Mouse (Mus musculus): ENCODE measurements at regions not wholly inside any gene's neighbourhood (a gene's known extent, or its start where the extent isn't known, plus 50 kb on each side); places are given as distances from the start of the nearest gene placed in this dataset.

DNA sequence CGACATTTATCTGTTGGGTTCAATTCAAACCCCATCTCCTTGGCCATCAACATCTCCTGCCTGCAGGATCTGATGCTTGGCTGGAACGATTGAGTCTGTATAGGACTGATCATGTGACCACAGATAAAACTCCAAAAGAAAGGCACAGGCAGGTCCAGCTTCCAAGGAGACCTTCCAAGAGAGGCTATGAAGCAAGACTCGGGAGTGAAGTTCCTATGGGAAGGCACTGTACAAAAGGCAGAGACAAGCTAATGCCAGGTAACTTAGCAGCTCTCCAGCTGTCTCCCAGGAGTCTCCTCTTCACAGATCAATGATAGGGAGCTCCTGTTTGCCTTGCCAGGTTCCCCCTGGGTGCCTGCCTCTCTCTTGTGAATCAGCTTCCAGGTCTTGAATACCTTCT, 528.2 kb upstream of the Adamts16 start:
- intact Hi-C loops (cut with DNase I): no loop called here
- DNase-seq: no peak

DNA sequence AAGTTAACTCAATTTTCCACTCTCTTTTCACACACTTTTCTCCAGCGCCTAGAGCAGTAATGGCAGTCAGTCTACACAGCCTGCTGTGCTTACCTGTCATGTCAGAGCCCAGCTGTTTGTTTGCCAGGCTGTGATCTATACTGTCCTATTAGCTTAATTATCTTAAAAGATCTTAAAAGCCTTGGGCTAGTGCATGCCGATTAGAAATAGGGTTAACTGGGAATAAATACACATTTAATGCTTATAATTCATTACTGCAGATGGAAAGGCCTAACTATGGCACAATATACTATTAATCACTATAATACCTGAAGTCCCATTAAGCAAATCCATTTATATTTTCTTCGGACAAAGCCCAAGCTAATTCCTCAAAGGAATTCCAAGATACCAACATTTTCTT, 523.6 kb upstream of the Adamts16 start:
- intact Hi-C loops (cut with DNase I): no loop called here
- no peak for DNase-seq

DNA sequence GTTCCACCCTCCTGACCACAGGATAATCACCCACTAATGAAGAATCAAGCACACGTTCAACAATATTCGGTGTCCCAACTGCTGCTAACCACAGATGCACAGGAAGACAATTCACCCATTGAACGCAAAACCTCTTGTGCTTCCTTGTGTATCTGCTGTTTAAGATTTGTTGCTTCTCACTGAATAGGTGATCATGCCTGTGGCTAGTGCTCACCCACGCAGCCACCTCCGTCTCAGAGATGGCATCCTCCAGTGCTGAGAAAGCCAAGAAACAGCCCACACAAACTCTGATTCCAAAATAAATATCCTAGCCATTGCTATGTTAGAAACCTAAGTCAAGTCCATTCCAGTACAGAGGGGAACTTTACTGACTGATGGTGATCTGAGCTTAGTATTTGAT, 520.7 kb upstream of the Adamts16 start:
- intact Hi-C loops (cut with DNase I): no loop called here
- DNase-seq: no peak

GRCm38 (mm10) chr13:71359112-71359511, 517.5 kb upstream of the Adamts16 start:
- no peak for DNase-seq
- intact Hi-C loops (cut with DNase I): no loop called here

GRCm38 (mm10) chr13:71350787-71351186, 509.2 kb upstream of the Adamts16 start:
- intact Hi-C loops (cut with DNase I): no loop called here
- no peak for DNase-seq

- no peak for DNase-seq
- intact Hi-C loops (cut with DNase I): no loop called here
Measured at GRCm38 (mm10) chr13:71342921-71343320, 501.3 kb upstream of the Adamts16 start.

GRCm38 (mm10) chr13:71338700-71339099, 497.1 kb upstream of the Adamts16 start:
- intact Hi-C loops (cut with DNase I): no loop called here
- DNase-seq: no peak

DNA sequence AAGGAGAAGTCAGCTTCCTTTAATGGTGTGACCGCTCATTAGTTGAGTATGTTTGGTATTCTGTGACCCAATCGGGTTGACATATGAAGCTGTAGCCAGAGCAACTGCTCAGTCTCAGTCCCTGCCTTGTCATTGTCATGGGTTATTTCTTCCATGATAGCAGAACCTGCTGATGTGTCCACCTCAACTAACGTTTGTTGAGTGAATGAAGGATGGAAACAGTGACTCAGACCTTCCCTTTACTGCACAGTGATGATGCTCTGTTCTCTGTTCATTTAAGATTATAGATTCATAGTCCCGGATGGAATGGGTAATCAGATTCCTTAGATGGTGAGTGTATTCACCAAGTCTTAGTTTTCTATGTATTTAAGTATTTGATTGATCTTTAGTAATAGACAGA, 493.3 kb upstream of the Adamts16 start:
- intact Hi-C loops (cut with DNase I): no loop called here
- no peak for DNase-seq

GRCm38 (mm10) chr13:71333146-71333545, 491.5 kb upstream of the Adamts16 start:
- intact Hi-C loops (cut with DNase I): no loop called here
- DNase-seq: no peak

DNA sequence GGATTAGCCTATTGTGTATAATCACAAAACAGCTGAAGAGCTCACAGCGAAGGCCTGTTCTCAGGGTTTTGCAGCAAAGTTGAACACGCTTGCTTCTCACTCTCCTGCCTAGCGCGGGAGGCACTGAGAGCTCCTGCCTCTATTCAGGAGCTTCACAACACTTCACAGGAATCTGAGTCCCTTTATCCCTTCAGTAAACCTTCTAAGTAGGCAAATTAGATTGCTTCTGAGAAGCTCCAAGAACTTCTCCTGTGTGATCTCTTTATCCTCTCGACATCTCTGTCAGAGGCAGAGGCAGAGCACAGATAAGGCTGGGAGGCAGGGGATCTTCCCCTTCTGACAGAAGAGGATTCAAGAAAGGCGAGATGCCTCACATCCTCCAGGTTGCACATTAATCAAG, 488.7 kb upstream of the Adamts16 start:
- no peak for DNase-seq
- intact Hi-C loops (cut with DNase I): no loop called here

DNA sequence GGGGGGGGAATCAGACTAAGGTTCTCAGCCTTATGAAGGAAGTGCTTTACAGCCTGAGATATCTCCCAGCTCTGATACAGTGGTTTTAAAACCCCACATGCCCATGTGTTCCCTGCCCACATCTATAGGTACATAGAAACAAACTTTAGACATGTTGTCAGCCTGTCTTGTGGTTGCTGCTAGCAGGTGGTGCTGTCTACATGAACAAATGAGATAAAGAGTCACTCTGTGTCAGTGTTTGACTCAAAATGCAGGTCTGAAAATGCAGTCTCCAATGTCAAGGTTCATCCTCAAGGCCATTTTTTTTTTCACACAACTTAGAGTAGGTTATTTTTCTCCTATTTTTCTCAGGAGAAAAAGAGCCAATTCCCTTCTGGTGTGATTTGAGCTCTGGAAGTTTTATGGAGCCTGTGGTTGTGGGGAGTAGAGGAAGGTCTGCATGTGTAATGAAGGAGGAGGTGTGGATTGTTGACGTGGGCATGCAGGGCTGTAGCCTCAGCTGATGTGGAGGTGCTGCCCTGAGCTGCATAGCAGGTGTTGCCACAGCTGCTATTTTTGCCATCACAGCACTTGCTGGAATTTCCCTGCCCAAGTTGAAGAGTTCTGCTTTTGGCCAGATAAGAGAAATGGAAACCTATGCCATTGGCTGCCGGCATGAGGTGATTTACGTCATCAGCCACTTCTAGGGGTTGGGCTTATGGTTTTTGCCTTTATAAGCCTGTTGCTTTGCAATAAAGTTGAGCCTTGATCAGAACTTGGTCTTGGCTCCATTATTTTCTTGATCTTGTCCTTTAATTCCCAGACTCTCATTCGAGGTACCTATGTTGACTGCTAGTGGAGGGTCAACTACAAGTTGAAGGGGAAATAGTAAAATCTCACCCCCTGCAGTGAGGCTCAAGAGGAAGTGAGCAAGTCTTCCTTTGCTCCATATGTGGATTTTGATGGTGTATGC, 486.5 kb upstream of the Adamts16 start:
- no peak for DNase-seq
- intact Hi-C loops (cut with DNase I): no loop called here

- DNase-seq: no peak
- intact Hi-C loops (cut with DNase I): no loop called here
Measured at GRCm38 (mm10) chr13:71320489-71320888, 478.9 kb upstream of the Adamts16 start.

DNA sequence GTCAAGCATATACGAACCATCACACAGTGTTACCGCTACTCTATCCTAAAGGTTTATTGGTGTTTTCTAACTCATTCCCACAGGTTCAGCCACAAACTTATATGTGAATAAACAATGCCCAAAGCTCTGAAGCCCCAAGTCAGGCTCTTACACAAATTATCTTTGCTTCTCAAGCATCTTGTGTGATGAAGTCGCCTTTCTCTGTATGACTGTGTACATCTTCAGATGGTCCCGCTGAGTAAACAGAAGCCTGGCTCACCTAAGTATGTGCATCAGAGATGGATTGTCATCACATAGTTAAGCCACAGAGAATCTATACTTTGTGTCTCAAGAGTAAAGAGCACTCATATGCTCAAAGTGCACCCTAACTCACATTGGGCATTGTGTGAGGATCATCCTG, 462.3 kb upstream of the Adamts16 start:
- intact Hi-C loops (cut with DNase I): no loop called here
- DNase-seq: no peak

GRCm38 (mm10) chr13:71275991-71276390, 434.4 kb upstream of the Adamts16 start:
- intact Hi-C loops (cut with DNase I): no loop called here

DNA sequence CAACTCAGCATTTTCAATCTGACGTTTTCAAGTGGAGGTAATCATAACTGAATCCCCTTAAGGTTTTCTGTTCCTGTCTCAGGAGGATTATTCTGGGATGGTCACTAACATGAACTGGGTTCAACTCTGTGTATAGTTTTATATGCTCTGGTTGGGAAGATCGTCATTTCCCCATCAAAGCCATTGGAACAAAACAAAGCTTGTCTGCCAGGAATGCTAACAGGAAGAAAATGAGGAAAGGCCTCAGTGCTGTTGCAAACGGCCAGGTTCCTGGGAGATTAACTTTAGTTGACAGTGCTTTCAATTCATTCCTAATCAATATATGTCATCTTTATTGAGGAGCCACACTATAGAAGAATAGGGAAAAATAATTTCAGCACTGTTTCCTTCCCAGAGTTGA, 432.5 kb upstream of the Adamts16 start:
- intact Hi-C loops (cut with DNase I): no loop called here
- no peak for DNase-seq

More at GRCm38 (mm10) chr13:71275991-71276390, 434.4 kb upstream of the Adamts16 start:
- DNase-seq: no peak

- DNase-seq: no peak
- intact Hi-C loops (cut with DNase I): no loop called here
Measured at GRCm38 (mm10) chr13:71273485-71273884, 431.9 kb upstream of the Adamts16 start.

- DNase-seq: no peak
- intact Hi-C loops (cut with DNase I): no loop called here
Measured at GRCm38 (mm10) chr13:71273067-71273466, 431.5 kb upstream of the Adamts16 start.

DNA sequence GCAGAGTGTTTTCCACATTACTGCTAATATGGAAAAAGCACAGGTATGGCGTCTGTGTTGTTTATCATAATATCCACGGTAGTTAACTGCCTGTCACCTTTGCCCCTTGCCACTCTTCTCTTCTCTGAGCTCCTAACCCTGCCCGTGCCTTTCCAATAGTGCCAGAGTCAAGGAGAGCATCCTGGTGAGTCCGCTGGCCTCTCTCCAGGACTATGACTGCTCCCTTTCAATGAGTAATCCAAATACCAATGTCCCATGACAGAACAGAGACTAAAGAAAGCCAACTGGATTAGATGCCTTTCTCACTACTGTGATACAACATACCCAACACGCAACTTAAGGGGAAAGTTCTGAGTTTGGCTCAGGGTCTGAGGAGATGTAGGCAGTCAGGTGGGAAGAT, 430.8 kb upstream of the Adamts16 start:
- no peak for DNase-seq
- intact Hi-C loops (cut with DNase I): no loop called here

- DNase-seq: no peak
- intact Hi-C loops (cut with DNase I): no loop called here
Measured at GRCm38 (mm10) chr13:71271727-71272418, 430.3 kb upstream of the Adamts16 start.

DNA sequence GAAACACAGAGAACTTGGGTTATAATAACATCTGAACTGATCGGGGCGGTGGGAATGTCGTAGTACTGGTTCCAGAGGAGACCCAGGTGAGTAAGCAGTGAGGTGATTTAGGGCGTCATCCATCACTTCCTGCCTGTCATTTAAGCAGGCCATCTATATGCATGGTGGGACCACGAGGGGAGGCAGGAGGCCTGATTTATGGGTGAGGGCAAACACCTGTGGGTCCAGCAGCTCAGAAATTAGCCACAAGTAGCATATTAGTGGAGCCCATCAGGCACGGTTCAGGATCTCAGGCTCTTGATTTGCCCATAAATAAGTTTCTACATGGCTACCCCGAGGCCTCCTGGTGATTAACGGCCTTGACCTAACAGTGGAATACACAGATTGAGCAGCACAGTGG, 428.8 kb upstream of the Adamts16 start:
- DNase-seq: no peak
- intact Hi-C loops (cut with DNase I): no loop called here

- DNase-seq: no peak
- intact Hi-C loops (cut with DNase I): no loop called here
Measured at GRCm38 (mm10) chr13:71269496-71269895, 427.9 kb upstream of the Adamts16 start.

DNA sequence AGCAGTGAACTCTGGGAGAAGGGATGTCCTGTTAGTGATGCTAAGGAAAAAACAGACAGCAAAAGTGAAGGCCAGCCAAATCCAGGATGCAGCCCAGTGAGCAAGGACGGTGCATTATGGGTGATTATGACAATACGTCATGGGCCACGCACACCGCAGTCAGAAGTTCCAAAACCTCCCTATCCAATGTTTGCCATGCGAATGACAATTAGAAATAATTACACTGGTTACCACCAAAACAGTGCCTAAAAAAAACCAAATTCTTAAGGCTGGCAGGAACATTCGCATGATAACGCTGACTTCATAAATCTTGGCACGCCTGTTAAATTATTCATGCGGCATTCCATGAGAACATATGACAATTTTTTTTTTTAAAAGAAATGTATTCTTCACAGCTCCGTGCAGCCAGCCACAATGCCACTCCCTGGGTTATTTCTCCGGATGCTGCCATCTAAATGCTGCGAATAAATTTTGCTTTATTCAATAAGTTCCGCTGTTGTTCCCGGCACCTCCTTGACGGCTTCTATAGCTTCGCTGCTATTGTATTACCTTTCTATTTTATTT, 421.8 kb upstream of the Adamts16 start:
- intact Hi-C loops (cut with DNase I): no loop called here
- DNase-seq: no peak

Data from heart, postnatal 14 days (tissue).